Mouse (Mus musculus) stomach, postnatal 0 days (tissue): ENCODE measurements around the gene Abcc3.

ENCODE experiments used
- CTCF ChIP-seq: IDR thresholded peaks from 2 replicates; pipeline ENCODE4 v1.5.1; 2016; ENCODE audit warnings: antibody characterized with exemption, low read depth, mild to moderate bottlenecking, moderate library complexity
- EP300 ChIP-seq: optimal IDR thresholded peaks from 2 replicates; pipeline ENCODE3; 2016; ENCODE audit warnings: antibody characterized with exemption

- TF ChIP-seq CTCF (no peak), EP300 (no peak)
Measured at GRCm38 (mm10) chr11:94314098-94314652, 78.6 kb downstream of the Abcc3 start.
